Mouse (Mus musculus) ES-Bruce4 (cell line): ENCODE data around the gene Rpa1.

Experiments used
- CTCF ChIP-seq: IDR thresholded peaks from one replicate; pipeline ENCODE4 v1.8.1; 2011; ENCODE audit warnings: low read depth, low read length
- EP300 ChIP-seq: IDR thresholded peaks from 2 replicates; pipeline ENCODE4 v1.6.1; 2011; ENCODE audit warnings: low read depth, low read length; ENCODE audit not compliant: insufficient read depth
- POLR2A ChIP-seq: IDR thresholded peaks from one replicate; pipeline ENCODE4 v1.8.1; 2011; ENCODE audit warnings: low read length; ENCODE audit not compliant: insufficient read depth

- TF ChIP-seq CTCF (no peak), POLR2A (peak; percentile 22), EP300 (no peak)
Observed at GRCm38 (mm10) chr11:75348199-75348889, at the start of gene Rpa1, which contains the start of gene Smyd4.
